Mouse (Mus musculus): ENCODE results near the gene Wdr93.

Wdr93 gene

GRCm38 (mm10) chr7:79742659-79743536, at the start of gene Wdr93, which contains the start of gene Pex11a:
TSS of gene Wdr93 (plus strand) at chr7:79743163.
TSS of gene Pex11a (minus strand) at chr7:79743131.
- peak; percentile 82 for DNase-seq (ENCODE audit: low spot score)

GRCm38 (mm10) chr7:79696495-79696894, 46.5 kb upstream of the Wdr93 start:
- DNase-seq (ENCODE audit: low spot score) = no peak

- DNase-seq (ENCODE audit: low spot score) = no peak
These were observed 40.2 kb upstream of the Wdr93 start for GRCm38 (mm10) chr7:79702755-79703154.

- no peak for DNase-seq (ENCODE audit: low spot score)
These were observed 37.8 kb upstream of the Wdr93 start for GRCm38 (mm10) chr7:79705210-79705609.

GRCm38 (mm10) chr7:79710130-79710607, 32.8 kb upstream of the Wdr93 start:
- DNase-seq (ENCODE audit: low spot score) = peak; percentile 87

GRCm38 (mm10) chr7:79710831-79711230, 32.1 kb upstream of the Wdr93 start:
- DNase-seq (ENCODE audit: low spot score) = peak; percentile 20

- peak; percentile 82 for DNase-seq (ENCODE audit: low spot score)
These were observed 27.6 kb upstream of the Wdr93 start, which contains the start of gene Kif7 for GRCm38 (mm10) chr7:79715187-79715981. TSS of gene Kif7 (minus strand) at chr7:79715720.

- DNase-seq (ENCODE audit: low spot score) = peak; percentile 63
These were observed 21.5 kb upstream of the Wdr93 start for GRCm38 (mm10) chr7:79721386-79721977.

GRCm38 (mm10) chr7:79727091-79727490, 15.9 kb upstream of the Wdr93 start:
- DNase-seq (ENCODE audit: low spot score) = peak; percentile 78

GRCm38 (mm10) chr7:79728219-79728618, 14.7 kb upstream of the Wdr93 start:
- peak; percentile 80 for DNase-seq (ENCODE audit: low spot score)

GRCm38 (mm10) chr7:79729169-79729568, 13.8 kb upstream of the Wdr93 start:
- peak; percentile 88 for DNase-seq (ENCODE audit: low spot score)

GRCm38 (mm10) chr7:79729743-79730370, 13.1 kb upstream of the Wdr93 start:
- DNase-seq (ENCODE audit: low spot score) = peak; percentile 42

GRCm38 (mm10) chr7:79731438-79731837, 11.5 kb upstream of the Wdr93 start:
- no peak for DNase-seq (ENCODE audit: low spot score)

- no peak for DNase-seq (ENCODE audit: low spot score)
These were observed 10.3 kb upstream of the Wdr93 start, which contains the start of gene Plin1 for GRCm38 (mm10) chr7:79732622-79733021. TSS of gene Plin1 (minus strand) at chr7:79732903.

GRCm38 (mm10) chr7:79734563-79734962, 8.4 kb upstream of the Wdr93 start:
- no peak for DNase-seq (ENCODE audit: low spot score)

- DNase-seq (ENCODE audit: low spot score) = no peak
These were observed 6.5 kb upstream of the Wdr93 start for GRCm38 (mm10) chr7:79736511-79736910.

- no peak for DNase-seq (ENCODE audit: low spot score)
These were observed 4.0 kb upstream of the Wdr93 start for GRCm38 (mm10) chr7:79738913-79739312.

- DNase-seq (ENCODE audit: low spot score) = no peak
These were observed 2.7 kb upstream of the Wdr93 start for GRCm38 (mm10) chr7:79740279-79740678.

- DNase-seq (ENCODE audit: low spot score) = no peak
These were observed 695 bp upstream of the Wdr93 start for GRCm38 (mm10) chr7:79742277-79742658.

- no peak for DNase-seq (ENCODE audit: low spot score)
These were observed 1.1 kb downstream of the Wdr93 start for GRCm38 (mm10) chr7:79744051-79744450.

- no peak for DNase-seq (ENCODE audit: low spot score)
These were observed 1.6 kb downstream of the Wdr93 start for GRCm38 (mm10) chr7:79744585-79744984.

GRCm38 (mm10) chr7:79747659-79748058, 4.7 kb downstream of the Wdr93 start:
- DNase-seq (ENCODE audit: low spot score) = no peak

All from retina, embryonic 14.5 days (tissue).